Mouse (Mus musculus) Muller cell, postnatal 12 days (primary cell): Measurements from ENCODE around the gene Gm14085.
A peak's percentile ranks its signal among the peaks of the same experiment; 100 is the strongest.

ENCODE experiments used
- DNase-seq: peaks from one replicate; pipeline ENCODE4 v3.0.0-alpha.2; 2015; ENCODE audit errors: inconsistent ontology term

Gm14085 gene

DNA sequence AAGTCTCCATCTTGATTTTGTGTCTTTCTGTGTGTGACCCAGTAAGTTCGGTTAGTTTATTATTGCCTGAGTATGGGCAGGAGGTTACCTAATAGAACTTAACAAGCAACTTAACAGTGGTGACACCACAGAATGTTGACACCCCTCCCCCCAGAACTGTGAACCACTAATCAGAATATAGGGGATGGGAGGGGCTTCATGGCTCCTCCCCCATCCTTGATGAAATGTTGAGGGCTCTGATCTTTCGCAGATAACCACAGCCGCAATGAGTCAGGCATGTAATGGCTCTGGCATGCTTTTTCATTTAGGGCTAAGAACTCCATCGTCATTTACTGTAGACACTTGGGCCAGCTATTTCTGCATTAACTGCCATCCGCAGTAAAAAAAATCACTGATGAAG, 76.5 kb downstream of the Gm14085 start:
- DNase-seq = no peak

DNA sequence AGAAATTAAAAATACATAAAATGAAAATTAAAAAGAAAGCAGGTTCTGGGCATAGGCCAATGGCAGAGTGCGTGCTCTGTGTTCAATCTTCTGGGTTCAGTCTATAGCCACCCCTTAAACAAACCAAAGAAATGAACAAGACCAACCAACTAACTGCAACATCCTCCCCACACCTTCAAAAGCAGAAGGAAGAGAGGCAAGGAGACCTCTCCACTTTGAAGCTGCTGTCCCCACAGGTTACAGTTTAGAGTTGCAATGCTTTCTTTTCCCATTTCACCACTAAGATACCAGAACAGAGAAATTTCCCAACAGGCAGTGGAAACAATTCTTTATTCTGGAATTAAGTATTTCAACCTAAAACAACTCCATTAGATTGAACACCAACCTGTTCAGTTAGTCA, 77.5 kb downstream of the Gm14085 start:
- DNase-seq = no peak

DNA sequence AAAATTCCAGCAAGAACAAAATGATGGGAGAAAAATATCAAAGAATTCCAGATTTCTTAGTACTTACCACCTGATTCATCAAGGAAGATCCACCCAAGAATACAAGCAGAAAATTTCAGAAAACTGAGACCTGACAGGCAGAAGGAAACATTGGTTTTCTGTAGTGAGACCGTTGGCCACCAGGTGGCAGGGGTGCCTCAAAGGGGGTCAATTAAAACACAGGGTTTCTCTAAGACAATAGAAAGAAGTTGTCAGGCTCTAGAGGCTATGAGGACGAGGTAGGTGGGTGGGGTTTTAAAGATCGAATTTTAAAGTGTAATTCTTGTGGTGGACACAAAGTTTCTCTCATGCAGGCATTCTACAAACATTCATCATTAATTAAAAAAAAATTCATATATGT, 84.7 kb downstream of the Gm14085 start:
- DNase-seq = peak; percentile 69

DNA sequence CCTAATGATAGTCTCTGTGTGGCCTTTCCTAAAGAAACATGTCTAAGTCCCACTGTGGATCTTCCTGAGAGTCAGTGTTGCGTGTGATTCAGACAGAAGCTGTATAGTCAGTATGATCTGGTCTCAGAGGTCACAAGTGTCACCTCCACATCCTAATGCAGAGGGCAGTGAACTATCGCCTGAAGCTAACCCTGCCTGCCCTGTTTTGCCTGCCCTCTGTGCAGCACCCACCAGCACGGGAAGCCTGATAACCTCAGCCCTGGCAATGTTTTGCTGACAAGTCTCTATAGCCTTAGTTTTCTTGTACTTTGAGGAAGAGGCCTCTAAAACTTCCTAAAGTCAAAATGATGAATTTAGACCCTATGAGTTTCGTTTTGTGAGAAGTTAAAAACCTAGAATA, 85.7 kb downstream of the Gm14085 start:
- no peak for DNase-seq

DNA sequence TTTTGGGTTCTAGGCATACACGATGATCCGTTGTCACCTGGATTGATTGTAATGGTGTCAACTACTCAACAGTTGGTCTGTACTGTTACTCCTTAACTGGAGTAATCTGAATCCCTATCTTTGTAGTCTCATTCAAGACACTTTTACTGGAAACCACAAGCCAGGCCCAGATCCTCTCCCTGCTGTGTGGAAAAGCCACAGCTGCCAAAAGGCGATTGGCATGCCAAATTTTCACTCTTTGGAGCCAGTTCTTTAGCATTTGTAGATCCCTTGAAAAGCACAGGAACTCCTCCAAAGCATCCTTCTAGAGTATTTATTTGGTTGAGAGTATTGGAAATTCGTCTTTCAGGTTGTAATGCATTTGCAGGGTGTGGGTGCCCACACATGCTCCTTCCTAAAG, 86.6 kb downstream of the Gm14085 start:
- DNase-seq = peak; percentile 19

DNA sequence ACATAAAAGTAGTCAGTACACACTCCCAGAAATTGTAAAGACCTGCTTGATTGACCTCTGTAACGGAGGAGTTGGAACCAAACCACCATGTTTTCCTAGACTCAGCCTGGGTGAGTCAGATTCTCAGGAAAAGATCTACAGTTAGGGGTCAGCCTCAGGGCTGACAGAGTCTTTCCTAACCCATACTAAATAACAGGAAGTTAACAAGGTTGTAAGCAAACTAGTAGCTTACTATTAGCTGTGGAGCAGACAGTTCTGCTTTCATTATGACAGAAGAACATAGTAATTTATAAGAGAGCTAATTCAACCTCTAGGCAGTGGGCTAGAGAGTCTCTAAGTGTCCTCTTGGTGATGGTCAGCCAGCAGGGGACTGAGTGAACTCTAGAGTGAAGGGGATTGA, 87.7 kb downstream of the Gm14085 start:
- DNase-seq = no peak

DNA sequence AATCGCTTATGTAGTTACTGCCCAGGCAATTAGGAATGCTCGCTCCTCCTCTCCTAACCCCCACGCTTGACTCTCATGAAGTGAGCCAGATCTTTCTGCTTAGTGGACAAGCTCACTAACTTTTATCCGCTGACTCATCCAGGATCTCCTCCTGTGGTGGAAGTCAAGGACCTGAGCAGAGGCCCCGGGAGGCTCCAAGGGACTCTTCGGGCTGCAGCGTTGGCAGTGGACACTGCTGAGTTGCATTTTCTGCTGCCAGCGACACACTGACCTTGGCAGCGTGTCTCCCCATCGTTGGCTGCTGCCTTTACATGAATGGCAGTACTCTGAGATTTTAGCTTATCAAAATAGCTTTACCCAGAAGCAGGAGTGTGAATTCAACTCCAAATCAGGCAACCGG, 90.7 kb downstream of the Gm14085 start:
- peak; percentile 44 for DNase-seq

DNA sequence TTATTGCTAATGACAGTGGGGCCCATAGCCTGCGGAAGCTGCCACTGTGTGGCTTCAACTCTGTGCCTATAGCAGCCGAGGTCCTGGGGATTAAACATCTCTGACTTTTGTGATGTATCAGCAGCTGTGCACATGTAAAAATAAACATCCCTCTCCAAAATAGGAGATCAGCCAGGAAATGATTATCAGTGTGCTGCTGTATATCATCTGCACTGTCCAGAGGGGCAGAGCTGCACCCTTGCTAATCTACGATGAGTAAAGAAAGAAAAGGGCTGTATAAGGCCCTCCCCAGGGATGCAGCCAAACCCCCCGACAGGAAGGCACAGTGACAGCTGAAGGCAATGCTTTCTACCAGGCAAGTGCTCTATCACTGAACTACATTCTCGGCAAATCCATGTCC, 91.6 kb downstream of the Gm14085 start:
- no peak for DNase-seq

DNA sequence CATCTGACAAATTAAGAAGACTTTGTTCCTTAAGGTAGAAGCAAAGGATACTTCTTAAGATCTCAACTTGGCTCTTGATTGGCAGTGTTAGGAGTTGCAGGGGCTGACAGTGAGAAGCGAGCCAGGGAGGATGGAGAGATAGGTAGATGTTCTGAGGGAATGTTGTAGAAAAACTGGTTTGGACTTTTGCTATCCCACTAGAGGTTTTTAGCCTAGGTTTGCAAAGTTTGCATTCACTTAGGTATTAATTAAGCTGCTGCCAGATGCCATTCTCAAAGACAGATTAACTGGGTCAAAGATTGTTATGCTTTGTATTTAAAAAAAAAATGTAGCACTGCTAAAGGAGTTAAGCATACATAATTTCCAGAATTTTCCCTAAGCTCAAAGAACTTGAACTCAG, 92.6 kb downstream of the Gm14085 start:
- DNase-seq = no peak
